Mouse (Mus musculus): ENCODE data around the gene Tex22. TPM values are rescaled to one million over a fixed set of nuclear protein-coding genes. Genes with fewer than 3 reads are reported as not detected.

The Tex22 gene
- polyA plus RNA-seq, 1 experiment from 2014 or later, result not detected

DNA sequence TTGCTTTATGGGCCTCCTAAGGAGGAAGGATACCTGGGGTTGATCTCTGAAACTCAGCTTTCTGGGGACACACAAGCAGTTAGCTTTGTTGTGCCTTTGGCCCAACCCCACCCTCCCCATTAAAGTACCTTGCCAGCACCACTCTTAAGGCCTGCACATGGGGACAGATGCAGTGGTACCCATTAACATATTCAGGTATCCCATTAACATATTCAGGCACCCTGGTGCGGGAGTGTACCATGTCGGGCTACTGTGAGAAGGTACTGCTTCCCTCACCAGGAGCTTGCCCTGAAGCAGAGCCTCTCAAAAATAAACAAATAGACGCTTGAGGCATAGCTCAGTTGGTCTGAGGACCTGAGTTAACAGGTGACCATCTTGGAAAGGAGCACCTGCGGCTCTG lies 13.7 kb downstream of the Tex22 start:
- ATAC-seq (ENCODE audit: insufficient number of reproducible peaks, insufficient read depth, low FRiP score, low TSS enrichment, low read depth), result no peak
- no peaks in the 10 kb centered on the region for H3K9me3 ChIP-seq
- H3K4me1 ChIP-seq (replicated peaks), result no peaks in the 10 kb centered on the region
- no peak overlapping the region for H3K4me2 ChIP-seq
- 31% methylated on average over 4 of the region's 4 CpGs for WGBS
- no peaks in the 10 kb centered on the region for H3K36me3 ChIP-seq
- H3K9ac ChIP-seq (replicated peaks), result no peak overlapping the region
- H3K27ac ChIP-seq, result no peak overlapping the region
- H3K27me3 ChIP-seq, result peaks cover 4% of the 10 kb centered on the region
- no peak overlapping the region for H3K4me3 ChIP-seq (replicated peaks)

DNA sequence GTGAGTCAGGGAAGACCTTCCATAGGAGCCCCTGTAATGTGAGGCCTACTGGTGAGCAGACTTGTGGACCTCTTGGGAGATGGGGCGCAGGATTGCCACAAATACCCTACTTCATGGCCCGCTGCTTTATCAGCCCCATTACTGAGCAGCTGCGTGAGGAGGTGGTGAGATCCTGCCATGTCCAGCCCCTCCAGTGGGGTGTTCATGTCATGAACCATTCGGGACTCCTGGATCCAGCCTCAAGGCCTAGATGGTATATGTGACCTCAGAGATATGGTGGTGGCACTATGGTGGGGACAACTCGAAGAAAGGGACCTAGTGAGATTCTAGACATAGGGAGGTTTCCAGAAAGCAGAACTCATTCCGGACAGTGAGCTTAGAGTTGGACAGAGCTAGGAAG lies 14.8 kb downstream of the Tex22 start:
- no peaks in the 10 kb centered on the region for H3K9me3 ChIP-seq
- H3K36me3 ChIP-seq, result no peaks in the 10 kb centered on the region
- no peak overlapping the region for H3K27ac ChIP-seq
- 87% methylated on average over 6 of the region's 6 CpGs for WGBS
- H3K4me2 ChIP-seq, result no peak overlapping the region
- H3K27me3 ChIP-seq, result peaks cover 4% of the 10 kb centered on the region
- ATAC-seq (ENCODE audit: insufficient number of reproducible peaks, insufficient read depth, low FRiP score, low TSS enrichment, low read depth), result no peak
- no peak overlapping the region for H3K4me3 ChIP-seq (replicated peaks)
- no peaks in the 10 kb centered on the region for H3K4me1 ChIP-seq (replicated peaks)
- H3K9ac ChIP-seq (replicated peaks), result no peak overlapping the region

DNA sequence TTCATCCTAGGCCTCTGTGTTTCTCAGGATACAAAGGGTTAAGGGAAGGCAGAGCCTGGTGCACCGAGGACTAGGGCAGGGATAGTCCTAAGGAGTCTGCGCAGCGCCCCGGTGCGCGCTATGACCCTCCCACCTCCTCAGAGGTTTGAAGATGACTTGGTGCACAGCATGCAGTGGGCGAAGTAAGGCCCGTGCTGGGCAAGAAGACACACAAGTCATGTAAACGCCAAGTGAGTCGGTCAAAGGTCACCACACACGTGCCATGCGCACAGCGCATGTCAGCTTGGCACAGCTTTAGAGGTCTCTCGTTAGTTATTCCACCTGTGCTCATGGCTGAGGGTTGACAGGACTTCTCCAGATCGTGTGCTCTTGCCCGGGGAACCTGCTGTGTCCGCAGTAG lies 15.8 kb downstream of the Tex22 start:
- H3K36me3 ChIP-seq, result no peaks in the 10 kb centered on the region
- H3K27me3 ChIP-seq, result peaks cover 4% of the 10 kb centered on the region
- H3K4me3 ChIP-seq (replicated peaks), result no peak overlapping the region
- H3K4me1 ChIP-seq (replicated peaks), result no peaks in the 10 kb centered on the region
- H3K9ac ChIP-seq (replicated peaks), result no peak overlapping the region
- H3K27ac ChIP-seq, result no peak overlapping the region
- H3K4me2 ChIP-seq, result no peak overlapping the region
- no peak for ATAC-seq (ENCODE audit: insufficient number of reproducible peaks, insufficient read depth, low FRiP score, low TSS enrichment, low read depth)
- WGBS, result 86% methylated on average over 17 of the region's 17 CpGs
- H3K9me3 ChIP-seq, result no peaks in the 10 kb centered on the region

DNA sequence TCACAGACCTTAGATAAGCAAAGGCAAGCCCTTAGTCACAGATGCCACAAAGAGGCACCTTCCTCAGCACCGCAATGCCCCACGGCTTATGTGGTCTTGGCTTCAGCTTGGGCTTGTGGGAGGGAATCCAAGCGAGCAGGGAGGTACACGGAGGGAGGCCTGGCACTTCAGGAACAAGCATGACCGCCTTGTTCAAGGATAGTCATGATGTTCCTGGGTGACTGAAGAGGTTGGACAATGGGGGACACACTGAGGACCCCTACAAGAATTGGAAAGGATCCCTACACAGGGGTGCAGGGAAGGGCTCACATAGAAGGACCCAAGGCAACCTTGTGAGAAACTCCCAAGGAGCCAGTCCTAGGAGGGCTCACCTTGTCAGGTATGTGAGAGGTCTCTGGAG lies 22.7 kb downstream of the Tex22 start:
- peaks cover 14% of the 10 kb centered on the region for H3K36me3 ChIP-seq
- H3K9ac ChIP-seq (replicated peaks), result no peak overlapping the region
- ATAC-seq (ENCODE audit: insufficient number of reproducible peaks, insufficient read depth, low FRiP score, low TSS enrichment, low read depth), result no peak
- H3K4me2 ChIP-seq, result peak overlapping the region; percentile 80
- 87% methylated on average over 5 of the region's 5 CpGs for WGBS
- peaks cover 31% of the 10 kb centered on the region for H3K4me1 ChIP-seq (replicated peaks)
- H3K9me3 ChIP-seq, result no peaks in the 10 kb centered on the region
- peak overlapping the region; percentile 99; the same call in 1 of the 2 replicates for H3K4me3 ChIP-seq (replicated peaks)
- H3K27me3 ChIP-seq, result no peaks in the 10 kb centered on the region
- no peak overlapping the region for H3K27ac ChIP-seq

DNA sequence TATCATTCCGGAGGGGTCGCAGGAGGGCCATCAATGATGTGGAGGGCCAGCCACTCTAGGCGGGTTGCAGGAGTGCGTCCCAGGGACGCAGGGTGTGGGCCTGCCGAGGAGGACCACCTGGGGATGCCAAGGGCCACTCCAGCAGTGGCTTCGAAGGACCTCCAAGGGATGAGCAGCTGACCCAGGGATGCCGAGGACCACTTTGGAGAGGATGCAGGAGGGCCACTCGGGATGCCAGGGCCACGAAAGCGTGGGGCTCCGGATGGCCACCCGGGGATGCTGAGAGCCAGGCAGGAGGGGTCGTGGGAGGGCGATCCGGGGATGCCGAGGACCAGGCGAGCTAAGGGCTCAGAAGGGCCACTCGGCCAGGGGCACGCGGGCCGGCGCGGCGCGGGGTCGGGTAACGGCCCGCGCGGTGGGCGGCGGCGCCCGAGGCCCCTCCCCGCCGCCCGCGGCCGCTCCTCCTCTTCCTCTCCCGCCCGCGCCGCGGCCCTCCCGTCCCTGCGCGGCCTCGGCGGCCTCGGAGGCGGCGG lies 23.5 kb downstream of the Tex22 start, which contains the start of gene Mta1:
Gene Mta1, plus strand, starts transcription at position 530 of the 533 bp plus-strand sequence.
- Histone ChIP-seq H3K27me3 (no peaks in the 10 kb centered on the region), H3K4me1 (replicated peaks) (peaks cover 31% of the 10 kb centered on the region), H3K4me3 (replicated peaks) (peak within 1 kb of the TSS; percentile 99), H3K36me3 (peaks cover 17% of the 10 kb centered on the region), H3K9me3 (no peaks in the 10 kb centered on the region), H3K4me2 (peak within 1 kb of the TSS; percentile 95), H3K27ac (peak within 1 kb of the TSS; percentile 91), H3K9ac (replicated peaks) (peak within 1 kb of the TSS; percentile 100)
- WGBS, result 3% methylated on average over 19 of the region's 53 CpGs
- peak; percentile 44; the same call in 1 of the 2 replicates for ATAC-seq (ENCODE audit: insufficient number of reproducible peaks, insufficient read depth, low FRiP score, low TSS enrichment, low read depth)

DNA sequence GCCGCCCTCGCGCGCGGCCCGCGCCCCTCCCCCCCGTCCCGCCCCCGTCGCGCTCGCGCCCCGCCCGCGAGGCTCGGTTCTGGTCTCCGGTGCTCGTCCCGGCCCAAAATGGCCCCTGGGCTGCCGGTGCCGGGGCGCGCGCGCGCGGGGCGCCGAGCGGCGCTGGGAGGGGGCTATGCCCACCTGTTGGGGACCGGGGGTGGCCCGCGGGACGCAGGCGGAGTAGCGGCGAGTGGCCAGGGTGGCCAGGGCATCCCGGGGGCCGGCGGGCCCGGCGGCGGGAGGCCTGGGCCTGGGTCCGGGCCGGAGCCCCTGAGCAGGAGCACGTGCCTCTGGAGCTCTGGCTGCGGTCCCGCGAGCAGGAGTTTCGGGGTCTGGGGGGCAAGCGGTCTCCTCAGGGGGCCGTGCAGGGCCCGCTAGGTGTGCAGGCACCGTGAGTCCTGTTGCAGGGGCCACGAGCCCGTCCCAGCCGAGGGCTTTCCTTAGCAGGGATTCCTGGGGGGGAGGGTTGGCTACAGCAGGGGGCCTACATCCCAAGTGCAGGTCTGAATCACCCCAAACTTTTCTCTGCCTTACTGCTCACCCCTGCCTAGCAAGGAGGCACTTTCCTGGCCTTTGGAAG lies 24.3 kb downstream of the Tex22 start:
- Histone ChIP-seq H3K4me3 (replicated peaks) (peak overlapping the region; percentile 99), H3K36me3 (peaks cover 23% of the 10 kb centered on the region), H3K9ac (replicated peaks) (peak overlapping the region; percentile 100), H3K27ac (peak overlapping the region; percentile 91), H3K4me2 (peak overlapping the region; percentile 95), H3K9me3 (no peaks in the 10 kb centered on the region), H3K4me1 (replicated peaks) (peaks cover 31% of the 10 kb centered on the region), H3K27me3 (no peaks in the 10 kb centered on the region)
- 2% methylated on average over 41 of the region's 60 CpGs for WGBS
- ATAC-seq (ENCODE audit: insufficient number of reproducible peaks, insufficient read depth, low FRiP score, low TSS enrichment, low read depth), result peak; percentile 37

DNA sequence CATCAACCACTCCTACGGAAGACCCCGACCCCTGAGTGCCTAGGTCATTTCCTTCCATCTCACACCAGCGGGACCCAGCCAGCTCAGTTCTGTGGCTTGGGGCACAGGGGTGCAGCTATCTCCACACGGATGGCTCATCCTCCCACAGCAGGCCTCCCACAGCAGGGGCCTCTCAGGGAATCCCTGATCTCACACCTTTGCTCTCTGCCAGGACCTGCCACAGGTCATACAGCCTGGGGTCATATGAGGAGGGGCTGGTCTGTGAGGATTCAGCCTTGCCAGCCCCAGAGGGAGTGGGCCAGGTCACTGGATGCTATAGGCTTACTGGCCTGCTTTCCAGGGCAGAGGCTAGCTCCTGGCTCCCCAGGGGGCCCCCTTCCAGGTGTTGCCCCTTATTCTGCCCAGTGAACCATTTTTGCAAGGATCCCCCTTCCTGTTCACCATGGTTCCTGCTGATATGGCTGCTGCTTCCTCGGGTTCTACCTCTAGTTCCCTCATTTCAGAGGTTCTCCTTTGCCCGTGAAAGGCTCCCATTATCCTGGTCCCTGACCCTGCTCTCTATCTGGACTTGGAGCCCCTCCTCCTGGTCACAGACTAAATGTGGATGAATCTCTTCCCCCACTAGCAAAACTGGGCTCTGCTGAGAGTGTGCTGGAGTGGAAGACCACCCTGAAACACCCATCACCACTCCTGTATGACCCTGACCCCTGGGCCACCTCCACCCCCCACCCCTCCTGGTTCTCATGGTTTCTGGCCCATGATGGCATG lies 25.4 kb downstream of the Tex22 start:
- Histone ChIP-seq H3K9ac (replicated peaks) (peak overlapping the region; percentile 100), H3K4me3 (replicated peaks) (peak overlapping the region; percentile 99), H3K9me3 (no peaks in the 10 kb centered on the region), H3K4me2 (peak overlapping the region; percentile 95), H3K27me3 (no peaks in the 10 kb centered on the region), H3K4me1 (replicated peaks) (peaks cover 31% of the 10 kb centered on the region), H3K36me3 (peaks cover 33% of the 10 kb centered on the region), H3K27ac (peak overlapping the region; percentile 91)
- ATAC-seq (ENCODE audit: insufficient number of reproducible peaks, insufficient read depth, low FRiP score, low TSS enrichment, low read depth), result no peak
- 27% methylated on average over 6 of the region's 6 CpGs for WGBS

DNA sequence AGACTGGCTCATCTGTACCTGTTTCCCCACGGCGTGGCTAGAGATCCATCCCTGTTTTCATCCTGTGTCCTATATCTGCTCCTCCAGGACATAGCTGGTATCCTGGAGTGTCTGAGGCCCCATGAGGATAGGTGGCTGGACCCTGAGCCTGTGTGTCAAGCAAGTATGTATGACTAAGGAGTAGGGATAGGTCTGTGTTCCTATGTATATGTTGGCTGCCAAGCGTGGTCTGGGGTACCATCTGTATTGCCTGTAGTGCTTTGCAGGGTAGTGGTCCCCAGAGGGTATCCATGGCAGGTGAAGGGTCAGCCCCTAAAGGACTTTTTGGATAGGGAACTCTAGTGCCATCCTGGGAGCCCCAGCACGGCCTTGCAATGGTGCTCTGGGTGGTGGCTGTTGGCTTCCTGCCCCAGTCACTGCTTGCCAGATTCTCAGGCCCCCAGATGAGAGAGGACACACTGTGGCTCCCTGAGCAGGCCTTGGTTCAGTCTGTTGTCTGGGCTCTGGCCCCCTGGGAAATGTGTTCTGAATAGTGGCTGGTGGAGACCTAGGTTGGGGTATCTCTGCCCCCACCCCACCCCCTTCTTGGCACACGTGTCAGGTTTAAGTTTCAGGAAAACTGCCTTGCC lies 26.3 kb downstream of the Tex22 start:
- peak overlapping the region; percentile 37; the same call in 1 of the 2 replicates for H3K27ac ChIP-seq
- H3K9ac ChIP-seq (replicated peaks), result peak overlapping the region; percentile 4; the same call in 1 of the 2 replicates
- no peaks in the 10 kb centered on the region for H3K9me3 ChIP-seq
- H3K4me1 ChIP-seq (replicated peaks), result peaks cover 31% of the 10 kb centered on the region
- peaks cover 43% of the 10 kb centered on the region for H3K36me3 ChIP-seq
- no peaks in the 10 kb centered on the region for H3K27me3 ChIP-seq
- WGBS, result 84% methylated on average over 5 of the region's 5 CpGs
- H3K4me2 ChIP-seq, result peak overlapping the region; percentile 95; the same call in 1 of the 2 replicates
- peak overlapping the region; percentile 99; the same call in 1 of the 2 replicates for H3K4me3 ChIP-seq (replicated peaks)
- ATAC-seq (ENCODE audit: insufficient number of reproducible peaks, insufficient read depth, low FRiP score, low TSS enrichment, low read depth), result no peak

DNA sequence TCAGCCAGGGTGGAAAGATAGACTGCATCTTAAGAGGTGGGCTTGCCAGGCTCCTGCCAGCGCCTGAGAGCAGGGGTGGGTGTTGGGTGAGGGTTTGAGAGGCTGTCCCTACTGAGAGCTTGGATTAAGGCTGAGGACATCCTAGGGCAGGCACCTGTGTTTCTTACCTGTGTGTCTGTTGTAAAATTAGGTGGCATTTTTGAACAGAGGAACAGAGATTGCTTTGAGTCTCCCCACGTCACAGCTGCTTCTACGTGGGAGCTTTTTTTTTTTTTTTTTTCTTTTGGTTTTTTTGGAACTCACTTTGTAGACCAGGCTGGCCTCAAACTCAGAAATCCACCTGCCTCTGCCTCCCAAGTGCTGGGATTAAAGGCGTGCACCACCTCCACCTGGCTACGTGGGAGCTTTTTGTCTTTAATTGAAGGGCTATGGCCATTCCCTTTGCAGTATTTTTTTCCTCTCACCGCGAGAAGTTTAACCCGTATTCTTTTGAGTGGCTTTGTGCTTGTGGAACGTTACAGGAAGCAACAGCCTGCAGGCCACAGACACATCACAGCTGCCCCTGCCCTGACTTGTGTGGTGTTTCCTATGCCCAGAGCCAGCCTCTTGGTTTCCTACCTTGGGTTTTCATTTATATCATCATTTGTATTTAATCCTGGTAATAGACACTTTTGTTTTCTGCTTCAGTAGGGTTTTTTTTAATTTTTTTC lies 27.1 kb downstream of the Tex22 start:
- no peak for ATAC-seq (ENCODE audit: insufficient number of reproducible peaks, insufficient read depth, low FRiP score, low TSS enrichment, low read depth)
- Histone ChIP-seq H3K27ac (peak overlapping the region; percentile 37; the same call in 1 of the 2 replicates), H3K9me3 (no peaks in the 10 kb centered on the region), H3K4me2 (no peak overlapping the region; the same call in 1 of the 2 replicates), H3K4me1 (replicated peaks) (peaks cover 31% of the 10 kb centered on the region), H3K9ac (replicated peaks) (no peak overlapping the region), H3K27me3 (no peaks in the 10 kb centered on the region), H3K36me3 (peaks cover 46% of the 10 kb centered on the region), H3K4me3 (replicated peaks) (no peak overlapping the region)
- WGBS, result 90% methylated on average over 9 of the region's 9 CpGs

DNA sequence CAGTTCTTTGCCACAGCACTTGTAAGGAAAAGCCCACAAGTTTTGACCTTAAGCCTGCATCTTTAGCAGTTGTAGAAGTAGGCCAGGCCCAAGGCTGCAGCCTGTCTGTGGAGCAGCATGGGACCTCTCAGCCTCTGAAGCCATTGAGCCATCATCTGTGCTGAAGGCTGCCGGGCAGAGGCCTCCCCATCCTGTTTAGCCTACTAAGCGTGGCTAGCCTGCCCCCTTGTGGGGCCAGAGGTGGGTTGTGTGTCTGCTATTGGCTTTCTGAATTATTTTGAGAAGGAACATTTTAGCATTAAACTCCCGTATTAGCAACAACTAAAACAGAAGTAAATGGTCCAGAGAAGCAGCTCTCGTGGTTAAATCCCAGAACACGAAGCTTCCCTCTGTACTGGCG lies 28.2 kb downstream of the Tex22 start:
- Histone ChIP-seq H3K4me3 (replicated peaks) (no peak overlapping the region), H3K27me3 (no peaks in the 10 kb centered on the region), H3K4me2 (no peak overlapping the region), H3K36me3 (peaks cover 53% of the 10 kb centered on the region), H3K27ac (no peak overlapping the region), H3K4me1 (replicated peaks) (peaks cover 25% of the 10 kb centered on the region), H3K9me3 (no peaks in the 10 kb centered on the region), H3K9ac (replicated peaks) (no peak overlapping the region)
- ATAC-seq (ENCODE audit: insufficient number of reproducible peaks, insufficient read depth, low FRiP score, low TSS enrichment, low read depth), result no peak
- 69% methylated on average over 6 of the region's 6 CpGs for WGBS

All from limb, embryonic 12.5 days (tissue).